Mouse (Mus musculus) cerebellum, adult 9-10 months (tissue): ENCODE results near the gene Ppp3ca.

ENCODE experiments used
- DNase-seq: peaks from one replicate; pipeline ENCODE4 v3.0.0; 2022

Gene Ppp3ca

GRCm38 (mm10) chr3:136670110-136670359 lies at the start of gene Ppp3ca:
TSS of gene Ppp3ca (plus strand) at chr3:136670124.
- DNase-seq: no peak

GRCm38 (mm10) chr3:136640544-136641230 lies 29.2 kb upstream of the Ppp3ca start:
- no peak for DNase-seq

GRCm38 (mm10) chr3:136650966-136651365 lies 19.0 kb upstream of the Ppp3ca start:
- peak; percentile 16 for DNase-seq

- no peak for DNase-seq
Measured at GRCm38 (mm10) chr3:136651496-136651895, 18.4 kb upstream of the Ppp3ca start.

- no peak for DNase-seq
Measured at GRCm38 (mm10) chr3:136656460-136657035, 13.4 kb upstream of the Ppp3ca start.

- no peak for DNase-seq
Measured at GRCm38 (mm10) chr3:136658681-136659080, 11.2 kb upstream of the Ppp3ca start.

GRCm38 (mm10) chr3:136665119-136665518 lies 4.8 kb upstream of the Ppp3ca start:
- DNase-seq: no peak

GRCm38 (mm10) chr3:136668072-136668471 lies 1.9 kb upstream of the Ppp3ca start:
- peak; percentile 98 for DNase-seq

- DNase-seq: peak; percentile 99
Measured at GRCm38 (mm10) chr3:136669231-136670109, 454 bp upstream of the Ppp3ca start.

- DNase-seq: peak; percentile 72
Measured at GRCm38 (mm10) chr3:136670360-136671131, 622 bp downstream of the Ppp3ca start.

GRCm38 (mm10) chr3:136671161-136671939 lies 1.4 kb downstream of the Ppp3ca start:
- DNase-seq: peak; percentile 76

GRCm38 (mm10) chr3:136671940-136672278 lies 2.0 kb downstream of the Ppp3ca start:
- DNase-seq: no peak

- peak; percentile 36 for DNase-seq
Measured at GRCm38 (mm10) chr3:136672870-136673269, 2.9 kb downstream of the Ppp3ca start.

- DNase-seq: peak; percentile 21
Measured at GRCm38 (mm10) chr3:136673363-136673762, 3.4 kb downstream of the Ppp3ca start.

- peak; percentile 50 for DNase-seq
Measured at GRCm38 (mm10) chr3:136674486-136674885, 4.6 kb downstream of the Ppp3ca start.

GRCm38 (mm10) chr3:136676991-136677390 lies 7.1 kb downstream of the Ppp3ca start:
- DNase-seq: peak; percentile 21

GRCm38 (mm10) chr3:136678386-136678785 lies 8.5 kb downstream of the Ppp3ca start:
- DNase-seq: peak; percentile 57

GRCm38 (mm10) chr3:136679903-136680491 lies 10.1 kb downstream of the Ppp3ca start:
- DNase-seq: peak; percentile 28

GRCm38 (mm10) chr3:136682242-136682641 lies 12.3 kb downstream of the Ppp3ca start:
- no peak for DNase-seq

GRCm38 (mm10) chr3:136684191-136684958 lies 14.5 kb downstream of the Ppp3ca start:
- DNase-seq: no peak

GRCm38 (mm10) chr3:136686429-136686828 lies 16.5 kb downstream of the Ppp3ca start:
- DNase-seq: no peak
